Mouse (Mus musculus): ENCODE results near the gene Haus8.
A peak's percentile ranks its signal among the peaks of the same experiment; 100 is the strongest.
"Not testable (repeated sequence)": the region's sequence is repeated elsewhere in the genome, so short reads cannot be mapped to it uniquely, and the experiment has no call there.

Haus8 gene

GRCm38 (mm10) chr8:71282621-71283020, 9.9 kb upstream of the Haus8 start:
- no peak for DNase-seq

GRCm38 (mm10) chr8:71281731-71282130, 9.0 kb upstream of the Haus8 start:
- DNase-seq = not testable (repeated sequence)

- not testable (repeated sequence) for DNase-seq
Observed at GRCm38 (mm10) chr8:71279409-71279808, 6.7 kb upstream of the Haus8 start.

- DNase-seq = no peak
Observed at GRCm38 (mm10) chr8:71276166-71276565, 3.4 kb upstream of the Haus8 start.

DNA sequence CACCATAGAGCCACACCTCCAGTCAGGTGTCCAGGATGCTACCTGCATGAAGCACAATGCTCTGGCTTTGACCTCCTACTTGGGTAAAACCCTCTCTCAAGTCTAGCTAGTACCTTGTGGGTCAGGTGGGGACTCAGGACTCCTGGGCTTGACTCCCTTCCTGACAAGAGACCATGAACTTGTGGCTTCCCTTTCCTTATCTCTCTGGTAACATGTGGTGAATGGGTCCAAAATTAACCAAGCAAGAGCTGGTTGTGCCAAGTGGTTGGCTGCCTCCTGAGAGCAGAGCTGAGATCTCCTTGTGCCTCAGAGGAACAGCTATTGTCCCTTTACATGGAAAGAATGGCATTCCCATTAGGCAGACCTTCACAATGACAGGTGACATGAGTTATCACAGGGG, 1.7 kb upstream of the Haus8 start:
- no peak for DNase-seq

DNA sequence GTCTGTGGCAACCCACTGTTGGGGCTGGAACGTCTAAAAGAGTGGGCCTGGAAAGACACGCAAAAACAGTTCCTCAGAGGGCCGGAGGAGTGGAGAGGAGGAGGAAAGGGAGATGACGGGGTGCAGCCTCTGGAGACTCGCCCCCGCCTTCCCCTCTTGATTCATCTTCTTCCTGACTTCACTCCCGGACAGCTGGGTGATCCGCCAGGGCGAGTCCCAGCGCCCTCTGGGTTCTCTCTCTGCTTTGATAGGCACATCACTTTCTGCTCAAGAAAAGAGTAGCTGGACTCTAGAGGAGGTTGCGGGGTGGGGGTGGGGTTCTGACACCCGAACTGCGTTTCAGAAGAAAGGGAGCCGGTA, 397 bp upstream of the Haus8 start:
- DNase-seq = peak; percentile 63

DNA sequence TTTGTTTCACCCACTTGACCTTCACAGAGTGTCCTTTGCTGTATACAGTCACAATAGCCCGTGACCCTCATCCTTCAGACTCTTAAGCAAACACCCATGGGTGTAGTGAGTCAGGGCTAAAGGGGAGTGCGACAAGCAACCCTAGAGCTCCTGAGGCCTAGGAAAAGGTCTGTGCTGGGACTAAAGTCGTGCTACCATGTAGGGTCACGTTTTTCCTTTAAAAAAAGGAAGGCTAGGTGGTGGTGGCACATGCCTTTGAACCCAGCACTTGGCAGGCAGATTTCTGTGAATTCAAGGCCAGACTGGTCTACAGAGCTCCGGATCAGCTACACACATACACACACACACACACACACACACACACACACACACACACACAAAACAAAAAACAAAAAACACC, 1.1 kb downstream of the Haus8 start:
- DNase-seq = no peak

DNA sequence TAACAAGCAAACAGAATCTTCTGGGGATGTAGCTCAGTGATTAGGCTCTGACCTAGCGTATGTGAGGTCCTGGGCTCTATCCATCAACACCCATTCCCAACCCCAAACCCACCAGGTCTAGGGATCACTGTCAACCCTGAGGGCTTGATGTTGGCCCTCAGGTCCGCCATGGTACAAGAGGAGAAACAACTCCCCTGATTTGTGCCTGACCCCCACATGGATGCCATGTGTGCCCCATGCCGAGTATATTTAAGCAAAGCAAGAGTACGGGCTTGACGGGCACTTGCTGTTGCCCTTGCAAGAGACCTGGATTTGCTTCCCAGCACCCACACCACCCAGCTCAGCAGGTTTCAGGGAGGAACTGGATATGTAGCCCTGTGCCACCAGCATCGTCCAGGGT, 4.4 kb downstream of the Haus8 start:
- not testable (repeated sequence) for DNase-seq

DNA sequence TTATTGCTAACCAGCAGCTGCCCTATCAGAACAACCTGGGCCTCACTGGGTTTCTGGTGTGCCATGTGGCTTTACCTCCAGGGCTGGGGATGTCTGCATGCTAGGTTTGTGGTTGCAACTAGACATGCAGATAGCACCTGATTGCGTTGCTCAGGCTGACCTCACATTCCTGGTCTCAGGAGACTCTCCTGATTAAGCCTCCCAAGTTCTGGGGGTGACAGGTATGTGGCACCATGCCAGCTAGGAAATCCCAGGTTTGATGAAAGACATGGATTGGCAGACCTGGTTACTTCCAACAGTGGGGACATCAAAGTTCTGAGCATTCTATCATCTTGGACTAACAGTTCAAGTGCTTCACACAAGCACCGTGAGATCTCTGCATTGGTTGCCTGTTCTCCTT, 5.0 kb downstream of the Haus8 start:
- no peak for DNase-seq

GRCm38 (mm10) chr8:71261234-71261633, 11.5 kb downstream of the Haus8 start:
- peak; percentile 3 for DNase-seq

- no peak for DNase-seq
Observed at GRCm38 (mm10) chr8:71256545-71257232, 16.0 kb downstream of the Haus8 start.

DNA sequence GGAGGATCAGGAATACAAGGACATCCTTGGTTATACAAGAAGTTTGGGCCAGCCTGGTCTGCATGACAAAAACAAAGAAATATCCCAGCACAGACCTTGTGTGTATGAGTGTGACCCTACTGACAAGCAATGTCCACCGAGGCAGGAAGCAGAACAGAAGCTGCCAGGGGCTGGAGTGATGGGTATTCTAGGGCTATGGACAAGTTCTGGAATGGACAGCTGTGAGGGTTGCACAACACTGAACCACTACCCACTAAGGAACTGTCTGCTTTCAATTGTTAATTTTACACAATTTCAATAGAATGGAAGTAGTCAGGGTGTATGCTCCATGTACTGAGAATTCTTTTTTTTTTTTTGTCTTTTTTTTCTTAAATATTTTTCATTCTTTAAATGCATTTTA, 24.5 kb downstream of the Haus8 start:
- DNase-seq = no peak

- no peak for DNase-seq
Observed at GRCm38 (mm10) chr8:71242757-71243156, 30.0 kb downstream of the Haus8 start.

- DNase-seq = peak; percentile 38
Observed at GRCm38 (mm10) chr8:71224560-71224959, 48.2 kb downstream of the Haus8 start.

GRCm38 (mm10) chr8:71214266-71214665, 58.5 kb downstream of the Haus8 start:
- not testable (repeated sequence) for DNase-seq

- not testable (repeated sequence) for DNase-seq
Observed at GRCm38 (mm10) chr8:71205541-71205967, 67.2 kb downstream of the Haus8 start.
